Mouse (Mus musculus) adrenal gland, postnatal 25 days (tissue): ENCODE data around the gene Trnp1. TPM values are rescaled to one million over a fixed set of nuclear protein-coding genes. Genes with fewer than 3 reads are reported as not detected.

ENCODE experiments used
- DNase-seq: peaks from one replicate; pipeline ENCODE4 v3.0.0; 2021; ENCODE audit warnings: mixed read lengths
- total RNA-seq: library from RNA; stranded (reverse); gene quantifications from 2 replicates; pipeline ENCODE4 v1.2.3, GENCODE M21; 2021

Gene Trnp1
- total RNA-seq, 1 experiment from 2014 or later: 4.6 TPM

- no peak for DNase-seq
These were observed 3.5 kb downstream of the Trnp1 start for GRCm38 (mm10) chr4:133494867-133495266.

GRCm38 (mm10) chr4:133494432-133494831 lies 3.9 kb downstream of the Trnp1 start:
- DNase-seq: peak; percentile 94

GRCm38 (mm10) chr4:133493895-133494294 lies 4.5 kb downstream of the Trnp1 start:
- DNase-seq: no peak

GRCm38 (mm10) chr4:133491800-133492199 lies 6.5 kb downstream of the Trnp1 start:
- no peak for DNase-seq

- DNase-seq: no peak
These were observed 8.7 kb downstream of the Trnp1 start for GRCm38 (mm10) chr4:133489489-133490245.

- DNase-seq: no peak
These were observed 9.5 kb downstream of the Trnp1 start for GRCm38 (mm10) chr4:133488619-133489392.

- DNase-seq: no peak
These were observed 11.5 kb downstream of the Trnp1 start for GRCm38 (mm10) chr4:133486673-133487357.

- no peak for DNase-seq
These were observed 12.5 kb downstream of the Trnp1 start for GRCm38 (mm10) chr4:133485691-133486425.

GRCm38 (mm10) chr4:133484266-133485025 lies 13.9 kb downstream of the Trnp1 start:
- no peak for DNase-seq

- no peak for DNase-seq
These were observed 15.9 kb downstream of the Trnp1 start for GRCm38 (mm10) chr4:133482479-133482878.

- no peak for DNase-seq
These were observed 16.9 kb downstream of the Trnp1 start for GRCm38 (mm10) chr4:133481488-133481887.

- no peak for DNase-seq
These were observed 17.6 kb downstream of the Trnp1 start for GRCm38 (mm10) chr4:133480754-133481153.

- no peak for DNase-seq
These were observed 18.2 kb downstream of the Trnp1 start for GRCm38 (mm10) chr4:133480185-133480537.

GRCm38 (mm10) chr4:133479458-133480184 lies 18.7 kb downstream of the Trnp1 start, which contains the start of gene Tent5b:
Gene Tent5b (plus strand): TSS chr4:133480132.
- peak; percentile 98 for DNase-seq

- DNase-seq: no peak
These were observed 24.5 kb downstream of the Trnp1 start for GRCm38 (mm10) chr4:133473833-133474232.

- no peak for DNase-seq
These were observed 27.1 kb downstream of the Trnp1 start for GRCm38 (mm10) chr4:133471135-133471821.

GRCm38 (mm10) chr4:133469122-133469521 lies 29.2 kb downstream of the Trnp1 start:
- DNase-seq: no peak

- DNase-seq: peak; percentile 89
These were observed 30.3 kb downstream of the Trnp1 start for GRCm38 (mm10) chr4:133468080-133468479.

GRCm38 (mm10) chr4:133463184-133463583 lies 35.2 kb downstream of the Trnp1 start:
- no peak for DNase-seq

- DNase-seq: no peak
These were observed 37.0 kb downstream of the Trnp1 start for GRCm38 (mm10) chr4:133461362-133461761.
